Mouse (Mus musculus): ENCODE measurements around the gene Etv5.

DNA sequence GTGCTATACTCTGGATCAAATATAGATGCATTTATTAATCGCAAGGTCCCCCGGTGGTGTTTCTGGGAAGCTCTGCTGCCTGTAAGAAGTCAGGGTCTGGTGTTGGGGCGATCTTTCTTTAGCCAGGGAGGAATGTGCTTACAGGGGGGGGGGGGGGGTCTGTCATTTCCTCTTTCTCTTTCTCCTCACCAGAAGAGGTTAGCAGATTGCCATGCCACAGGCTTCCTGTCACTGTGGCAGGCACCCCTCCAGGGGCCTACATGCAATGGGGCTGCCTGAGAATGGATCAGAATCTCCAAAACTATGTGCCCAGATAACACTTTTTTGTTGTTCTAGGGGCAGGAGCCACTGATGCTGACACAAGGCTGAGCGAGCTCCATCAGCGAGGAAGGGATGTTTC, 89.7 kb downstream of the Etv5 start:
- TF ChIP-seq POLR2A (IDR thresholded peaks at IDR 0.05; ENCODE audit: insufficient read depth, low read depth, low read length), result no peak
- TF ChIP-seq CTCF (IDR thresholded peaks at IDR 0.05; ENCODE audit: insufficient read depth, low read depth, low read length), result no peak
